Mouse (Mus musculus): Measurements from ENCODE around the gene Atp8a1.

DNA sequence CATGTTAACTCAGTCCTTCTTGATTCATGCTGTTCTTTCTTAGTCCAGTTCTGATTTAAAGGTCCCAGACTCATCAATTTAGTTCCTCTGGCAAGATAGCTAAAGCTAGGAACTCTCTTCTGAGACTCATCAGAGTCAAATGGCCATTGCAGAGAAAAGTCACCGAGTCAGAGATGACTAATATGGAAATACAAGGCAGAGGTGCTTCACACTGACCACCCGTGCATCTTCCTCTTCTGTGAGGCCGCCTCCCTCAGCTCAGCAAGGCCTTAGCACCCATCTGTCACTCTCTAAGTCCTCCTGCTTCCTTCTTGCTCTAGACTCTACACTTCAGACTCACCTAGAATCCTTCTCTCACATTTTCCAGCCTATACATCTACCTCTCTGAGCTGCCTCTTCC, 108.0 kb downstream of the Atp8a1 start:
- TF ChIP-seq TAL1 (IDR thresholded peaks at IDR 0.05; ENCODE audit: low read length), result no peak
- no peak for TF ChIP-seq GATA1 (IDR thresholded peaks at IDR 0.05; ENCODE audit: low read length)

All from erythroblast, embryonic 14.5 days (primary cell).